Comparison of ENCODE assay signal across 16 mouse cellular contexts in the genomic region with DNA sequence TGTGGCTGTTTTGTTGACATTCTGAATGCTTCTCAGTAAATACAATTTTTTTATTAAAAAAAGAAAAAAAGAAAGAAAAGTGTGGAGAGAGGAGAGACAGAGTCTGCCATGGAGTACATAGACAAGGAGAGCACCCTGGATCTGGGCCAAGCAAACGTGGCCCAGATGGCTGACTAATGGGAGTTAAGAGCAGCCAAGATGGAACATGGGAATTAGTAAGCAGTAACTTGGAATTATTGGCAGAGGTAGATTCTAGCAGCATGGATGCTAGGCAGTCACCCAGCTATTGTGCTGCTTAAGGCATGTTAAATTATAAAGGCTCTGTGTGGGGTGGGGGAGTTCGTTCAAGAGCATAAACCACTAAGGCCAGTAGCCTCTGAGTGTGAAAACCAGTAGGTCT. TPM values are rescaled to one million over a fixed set of nuclear protein-coding genes. Genes with fewer than 3 reads are reported as not detected.
DNase-seq lines count a peak whose midpoint lies in the region; ATAC-seq and TF ChIP-seq lines count a peak whose summit lies in the region.
"Had no signal": no experiment of that assay in that cellular context is flagged by ENCODE, and none has a peak within 500 bp of the region (broad histone marks: within the 10 kb centered on the region; RNA-seq: fewer than 3 reads in every experiment).

No protein-coding gene starts in this region.

- 50% methylated on average over 2 of the region's 2 CpGs for WGBS in embryonic facial prominence, embryonic 14.5 days
- WGBS in embryonic facial prominence, embryonic 10.5 days = 80% methylated on average over 2 of the region's 2 CpGs
- 42% methylated on average over 2 of the region's 2 CpGs for WGBS in forebrain, postnatal 0 days

- no peak for TF ChIP-seq CTCF in forebrain, postnatal 0 days (IDR thresholded peaks at IDR 0.05; ENCODE audit: low read depth)

- H3K27ac ChIP-seq in embryonic facial prominence, embryonic 14.5 days (replicated peaks; ENCODE audit: low read depth, low read length) = no peak overlapping the region
- no peak overlapping the region for H3K27ac ChIP-seq in embryonic facial prominence, embryonic 10.5 days (replicated peaks)
- H3K27ac ChIP-seq in forebrain, postnatal 0 days (ENCODE audit: low read depth, low read length) = no peak overlapping the region
- H3K27ac ChIP-seq: embryonic facial prominence, embryonic 15.5 days; heart, embryonic 15.5 days; hindbrain, embryonic 15.5 days; liver, embryonic 13.5 days had no signal

- intact Hi-C loops in left cerebral cortex, postnatal 4 days (cut with DNase I) = no loop called here
- intact Hi-C loops in left cerebral cortex, postnatal 25 days (cut with DNase I) = no loop called here

- no peak for ATAC-seq in embryonic facial prominence, embryonic 14.5 days (ENCODE audit: low read depth)
- ATAC-seq in forebrain, postnatal 0 days = peak; percentile 71

- no peaks in the 10 kb centered on the region for H3K9me3 ChIP-seq in embryonic facial prominence, embryonic 14.5 days (ENCODE audit: control insufficient read depth, low read length)
- peaks cover 4% of the 10 kb centered on the region; the same call in 1 of the 2 replicates for H3K9me3 ChIP-seq in embryonic facial prominence, embryonic 10.5 days
- no peaks in the 10 kb centered on the region for H3K9me3 ChIP-seq in forebrain, postnatal 0 days (ENCODE audit: low read length)
- H3K9me3 ChIP-seq: embryonic facial prominence, embryonic 15.5 days; heart, embryonic 15.5 days; hindbrain, embryonic 15.5 days; liver, embryonic 13.5 days had no signal

- no peaks in the 10 kb centered on the region for H3K36me3 ChIP-seq in embryonic facial prominence, embryonic 14.5 days (ENCODE audit: control insufficient read depth, insufficient read depth, low read length)
- no peaks in the 10 kb centered on the region for H3K36me3 ChIP-seq in embryonic facial prominence, embryonic 10.5 days (replicated peaks)
- H3K36me3 ChIP-seq in forebrain, postnatal 0 days (ENCODE audit: insufficient read depth) = no peaks in the 10 kb centered on the region
- H3K36me3 ChIP-seq: embryonic facial prominence, embryonic 15.5 days; heart, embryonic 15.5 days; hindbrain, embryonic 15.5 days; liver, embryonic 13.5 days had no signal

- H3K4me2 ChIP-seq in embryonic facial prominence, embryonic 14.5 days (ENCODE audit: low read depth, low read length) = no peak overlapping the region
- H3K4me2 ChIP-seq in forebrain, postnatal 0 days (ENCODE audit: low read depth) = no peak overlapping the region
- H3K4me2 ChIP-seq: embryonic facial prominence, embryonic 15.5 days; heart, embryonic 15.5 days; hindbrain, embryonic 15.5 days; liver, embryonic 13.5 days had no signal

- 0 out of 2 replicates have a peak, but pooled peaks cover 2% of the 10 kb centered on the region for H3K27me3 ChIP-seq in embryonic facial prominence, embryonic 14.5 days (replicated peaks; ENCODE audit: control insufficient read depth, insufficient read depth, low read length)
- peaks cover 6% of the 10 kb centered on the region for H3K27me3 ChIP-seq in embryonic facial prominence, embryonic 10.5 days (replicated peaks; ENCODE audit: low read depth, poor library complexity, severe bottlenecking)
- H3K27me3 ChIP-seq in forebrain, postnatal 0 days (ENCODE audit: insufficient read depth, low read length) = no peaks in the 10 kb centered on the region
- H3K27me3 ChIP-seq: embryonic facial prominence, embryonic 15.5 days; heart, embryonic 15.5 days; hindbrain, embryonic 15.5 days; liver, embryonic 13.5 days had no signal

- no peak overlapping the region for H3K9ac ChIP-seq in embryonic facial prominence, embryonic 14.5 days (ENCODE audit: low read depth, low read length)
- no peak overlapping the region for H3K9ac ChIP-seq in forebrain, postnatal 0 days
- H3K9ac ChIP-seq: embryonic facial prominence, embryonic 15.5 days; heart, embryonic 15.5 days; hindbrain, embryonic 15.5 days; liver, embryonic 13.5 days had no signal

- no peak overlapping the region for H3K4me3 ChIP-seq in embryonic facial prominence, embryonic 14.5 days (ENCODE audit: low read depth, low read length)
- H3K4me3 ChIP-seq in embryonic facial prominence, embryonic 10.5 days = no peak overlapping the region
- H3K4me3 ChIP-seq in forebrain, postnatal 0 days (ENCODE audit: low read depth, low read length) = no peak overlapping the region
- H3K4me3 ChIP-seq: embryonic facial prominence, embryonic 15.5 days; heart, embryonic 15.5 days; hindbrain, embryonic 15.5 days; liver, embryonic 13.5 days had no signal

- DNase-seq in embryonic facial prominence, embryonic 14.5 days (ENCODE audit: low spot score) = peak; percentile 6
- DNase-seq in embryonic facial prominence, embryonic 10.5 days (ENCODE audit: low spot score) = no peak
- peak; percentile 57 for DNase-seq in left cerebral cortex, postnatal 4 days
- DNase-seq in left cerebral cortex, postnatal 25 days (ENCODE audit: low spot score in 2 of 2) = no peak
- peak; percentile 12 for DNase-seq in adrenal gland, postnatal 25 days
- DNase-seq in forebrain, postnatal 0 days = peak; percentile 66
- DNase-seq in kidney, postnatal 14 days = no peak
- DNase-seq: kidney, adult 2 months; liver, embryonic 13.5 days; lung, postnatal 10 days had no signal

- no peaks in the 10 kb centered on the region for H3K4me1 ChIP-seq in embryonic facial prominence, embryonic 14.5 days (ENCODE audit: control insufficient read depth, insufficient read depth, low read length)
- no peaks in the 10 kb centered on the region for H3K4me1 ChIP-seq in embryonic facial prominence, embryonic 10.5 days
- H3K4me1 ChIP-seq in forebrain, postnatal 0 days (ENCODE audit: insufficient read depth) = no peaks in the 10 kb centered on the region
- H3K4me1 ChIP-seq: embryonic facial prominence, embryonic 15.5 days; heart, embryonic 15.5 days; hindbrain, embryonic 15.5 days; liver, embryonic 13.5 days had no signal

RNA-seq across cellular contexts. Expression of gene Tex11, which starts 4.0 kb away (rescaled TPM):
- 0.08 and 0.38 TPM in 2 replicates for polyA plus RNA-seq in embryonic facial prominence, embryonic 14.5 days (2014; fragmentation: Nextera tagmentation; extraction: Ambion mirVana)
- polyA plus RNA-seq in embryonic facial prominence, embryonic 10.5 days (2016; fragmentation: Nextera tagmentation; extraction: Ambion mirVana) = not detected in 2 replicates
- total RNA-seq in left cerebral cortex, postnatal 4 days (2021) = under 1 TPM in 1 of 2 experiments, not detected in 1; 0.18 TPM
- total RNA-seq in left cerebral cortex, postnatal 25 days (2021) = under 1 TPM in 1 of 2 experiments, not detected in 1; 0.18 TPM
- total RNA-seq in adrenal gland, postnatal 25 days (2021) = not detected in 2 replicates
- total RNA-seq in forebrain, postnatal 0 days (2014; rRNA removed) = 0.15 and 0.24 TPM in 2 replicates
- polyA plus RNA-seq in forebrain, postnatal 0 days (2015; fragmentation: Nextera tagmentation; extraction: Ambion mirVana) = 0.05 and 0.11 TPM in 2 replicates
- total RNA-seq: granulocyte monocyte progenitor cell, adult 5-6 weeks; neutrophil, adult 5-6 weeks had no signal
- polyA plus RNA-seq: hindbrain, embryonic 15.5 days; kidney, adult 2 months; large intestine, adult 2 months; liver, embryonic 13.5 days had no signal

RNA-seq across cellular contexts. Expression of gene Slc7a3, which starts 22.3 kb away (rescaled TPM):
- polyA plus RNA-seq in embryonic facial prominence, embryonic 14.5 days (2014; fragmentation: Nextera tagmentation; extraction: Ambion mirVana) = 1.5 and 1.7 TPM in 2 replicates
- polyA plus RNA-seq in embryonic facial prominence, embryonic 10.5 days (2016; fragmentation: Nextera tagmentation; extraction: Ambion mirVana) = 0.92 and 1.2 TPM in 2 replicates
- 10 to 100 TPM in 1 of 2 experiments, 1 to 10 TPM in 1; 7.6 to 13.2 TPM for total RNA-seq in left cerebral cortex, postnatal 4 days (2021)
- total RNA-seq in left cerebral cortex, postnatal 25 days (2021) = 1 to 10 TPM; 6.7 to 7.4 TPM
- 0.58 TPM in 1 of 2 replicates, not detected in the other for total RNA-seq in adrenal gland, postnatal 25 days (2021)
- 14.8 and 22.7 TPM in 2 replicates for total RNA-seq in forebrain, postnatal 0 days (2014; rRNA removed)
- 10.9 and 18.3 TPM in 2 replicates for polyA plus RNA-seq in forebrain, postnatal 0 days (2015; fragmentation: Nextera tagmentation; extraction: Ambion mirVana)
- total RNA-seq: granulocyte monocyte progenitor cell, adult 5-6 weeks had no signal

Comparison
In these comparisons a context has a peak if more than half of its experiments do, and no peak if none do; other contexts are left out.
1. DNase-seq: peak in embryonic facial prominence, embryonic 14.5 days (single experiment), left cerebral cortex, postnatal 4 days (single experiment), adrenal gland, postnatal 25 days (single experiment) and forebrain, postnatal 0 days (single experiment); none in embryonic facial prominence, embryonic 10.5 days (single experiment), left cerebral cortex, postnatal 25 days (0 of 2) and kidney, postnatal 14 days (single experiment).